Mouse (Mus musculus): Measurements from ENCODE around the gene Lrch1. TPM values are rescaled to one million over a fixed set of nuclear protein-coding genes. Genes with fewer than 3 reads are reported as not detected.

Lrch1 gene
- total RNA-seq, 2 experiments from 2014 or later: 14.2 to 15.8 TPM

- intact Hi-C loops (cut with DNase I): no loop called here
- DNase-seq (ENCODE audit: low spot score in 2 of 2): no peak
Observed at GRCm38 (mm10) chr14:74926899-74927571, 20.6 kb downstream of the Lrch1 start.

DNA sequence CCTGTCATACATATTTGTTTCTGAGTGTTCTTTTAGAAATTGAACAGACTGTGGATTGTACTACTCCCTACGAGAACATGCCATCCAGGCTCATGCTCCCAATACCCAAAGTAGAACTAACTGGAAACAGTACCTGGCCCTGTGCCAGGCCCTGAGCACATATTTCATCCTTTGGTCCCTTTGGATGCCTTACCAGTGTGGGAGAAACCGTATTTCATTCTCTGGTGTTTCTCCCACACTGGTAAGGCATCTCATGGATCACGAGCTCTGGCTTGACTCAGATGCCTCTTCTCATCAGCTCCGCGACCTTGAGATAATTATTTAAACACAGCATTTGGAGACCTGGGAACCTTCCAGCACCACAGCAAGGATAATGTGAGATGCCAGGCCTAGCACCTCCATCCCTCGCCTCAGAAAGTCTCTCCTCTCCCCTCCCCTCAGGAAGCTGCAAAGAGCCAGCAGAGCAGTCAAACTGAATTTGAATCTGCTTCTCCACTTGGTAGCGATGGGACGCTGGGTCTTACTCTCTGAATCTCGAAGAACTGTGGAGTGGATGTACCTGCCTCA is 21.6 kb downstream of the Lrch1 start:
- intact Hi-C loops (cut with DNase I): no loop called here
- DNase-seq (ENCODE audit: low spot score in 2 of 2): no peak

DNA sequence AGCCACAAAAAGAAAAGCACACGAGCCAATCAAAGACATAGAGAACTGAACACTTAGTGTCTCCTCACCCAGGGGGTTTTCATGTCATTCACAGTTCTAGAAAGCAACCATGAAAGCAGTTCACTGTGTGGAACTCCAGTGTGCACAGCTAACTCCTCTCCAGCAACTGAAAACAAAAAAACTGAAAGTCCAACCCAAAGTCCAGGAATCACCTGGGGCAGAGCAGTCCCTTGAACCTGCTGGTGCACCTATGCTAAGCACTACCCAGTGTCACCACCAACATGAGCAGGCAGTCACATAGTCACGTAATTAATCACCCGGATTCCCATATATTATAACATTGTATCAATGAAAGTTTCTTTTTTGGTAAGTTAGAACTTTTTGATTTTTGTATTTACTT is 23.2 kb downstream of the Lrch1 start:
- DNase-seq (ENCODE audit: low spot score in 2 of 2): no peak
- intact Hi-C loops (cut with DNase I): no loop called here

GRCm38 (mm10) chr14:74924031-74924430 is 23.6 kb downstream of the Lrch1 start:
- no peak for DNase-seq (ENCODE audit: low spot score in 2 of 2)
- intact Hi-C loops (cut with DNase I): no loop called here

GRCm38 (mm10) chr14:74922039-74922736 is 25.5 kb downstream of the Lrch1 start:
- intact Hi-C loops (cut with DNase I): no loop called here

GRCm38 (mm10) chr14:74921471-74921870 is 26.2 kb downstream of the Lrch1 start:
- intact Hi-C loops (cut with DNase I): no loop called here
- DNase-seq (ENCODE audit: low spot score in 2 of 2): no peak

More at GRCm38 (mm10) chr14:74922039-74922736, 25.5 kb downstream of the Lrch1 start:
- no peak for DNase-seq (ENCODE audit: low spot score in 2 of 2)

DNA sequence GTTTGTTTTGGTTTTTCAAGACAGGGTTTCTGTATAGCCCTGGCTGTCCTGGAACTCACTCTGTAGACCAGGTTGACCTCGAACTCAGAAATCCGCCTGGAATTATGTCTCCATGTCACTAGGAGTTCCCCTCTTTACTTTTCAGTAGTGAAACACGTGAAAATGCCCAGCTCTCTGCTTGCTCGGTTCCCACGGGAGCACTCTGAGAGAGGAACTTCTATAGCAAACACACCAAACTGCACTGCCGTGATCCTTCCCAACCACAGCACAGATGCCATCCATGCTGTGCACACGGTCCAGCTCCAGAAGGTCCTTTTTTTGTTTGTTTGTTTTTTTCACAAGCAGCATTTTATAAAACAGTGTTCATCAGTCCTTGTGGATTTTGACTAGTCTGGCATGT is 28.5 kb downstream of the Lrch1 start:
- DNase-seq (ENCODE audit: low spot score in 2 of 2): no peak
- intact Hi-C loops (cut with DNase I): no loop called here

- peak in 1 of 2 experiments; percentile 19 for DNase-seq (ENCODE audit: low spot score in 2 of 2)
- intact Hi-C loops (cut with DNase I): no loop called here
Observed at GRCm38 (mm10) chr14:74918521-74919103, 29.1 kb downstream of the Lrch1 start.

GRCm38 (mm10) chr14:74917504-74918124 is 30.1 kb downstream of the Lrch1 start:
- DNase-seq (ENCODE audit: low spot score in 2 of 2): no peak
- intact Hi-C loops (cut with DNase I): no loop called here

DNA sequence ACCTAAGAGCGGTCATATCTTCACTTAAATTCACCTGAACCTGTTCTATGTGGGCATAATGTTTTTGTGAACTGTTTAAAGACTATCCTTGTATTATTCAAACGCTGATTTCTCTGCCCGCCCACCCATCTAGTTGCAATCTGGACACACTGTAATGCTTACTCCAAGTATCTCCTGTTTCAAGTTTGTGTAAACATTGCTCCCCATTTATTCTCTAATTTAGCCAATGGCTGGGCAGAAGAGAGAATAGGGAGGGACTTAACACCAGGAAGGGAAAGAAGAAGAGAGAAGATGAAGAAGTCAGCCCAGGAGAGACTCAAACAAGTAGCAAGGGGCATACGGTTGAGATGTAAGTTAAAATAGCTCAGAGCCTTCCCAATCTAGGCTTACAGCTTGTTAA is 31.0 kb downstream of the Lrch1 start:
- intact Hi-C loops (cut with DNase I): no loop called here
- no peak for DNase-seq (ENCODE audit: low spot score in 2 of 2)

- intact Hi-C loops (cut with DNase I): no loop called here
- DNase-seq (ENCODE audit: low spot score in 2 of 2): no peak
Observed at GRCm38 (mm10) chr14:74916075-74916474, 31.6 kb downstream of the Lrch1 start.

DNA sequence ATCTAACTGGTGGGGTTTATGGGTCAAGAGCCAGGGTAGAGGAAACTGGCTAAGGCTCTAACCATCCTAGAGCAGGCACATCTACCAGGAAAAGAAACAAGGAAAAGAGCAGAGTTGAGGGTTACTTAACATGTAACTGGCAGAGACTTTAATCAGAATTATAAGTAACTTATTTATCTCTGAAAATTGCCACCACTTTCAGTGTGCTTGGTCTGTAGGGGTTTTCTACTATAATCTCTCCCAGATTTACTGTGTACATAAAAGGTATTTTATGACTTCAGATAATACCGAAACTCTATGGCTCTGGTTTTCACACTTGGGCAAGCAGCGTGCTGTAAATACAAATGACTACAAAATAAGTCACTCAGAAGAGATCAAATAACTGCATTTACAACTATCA is 32.0 kb downstream of the Lrch1 start:
- intact Hi-C loops (cut with DNase I): no loop called here
- no peak for DNase-seq (ENCODE audit: low spot score in 2 of 2)

DNA sequence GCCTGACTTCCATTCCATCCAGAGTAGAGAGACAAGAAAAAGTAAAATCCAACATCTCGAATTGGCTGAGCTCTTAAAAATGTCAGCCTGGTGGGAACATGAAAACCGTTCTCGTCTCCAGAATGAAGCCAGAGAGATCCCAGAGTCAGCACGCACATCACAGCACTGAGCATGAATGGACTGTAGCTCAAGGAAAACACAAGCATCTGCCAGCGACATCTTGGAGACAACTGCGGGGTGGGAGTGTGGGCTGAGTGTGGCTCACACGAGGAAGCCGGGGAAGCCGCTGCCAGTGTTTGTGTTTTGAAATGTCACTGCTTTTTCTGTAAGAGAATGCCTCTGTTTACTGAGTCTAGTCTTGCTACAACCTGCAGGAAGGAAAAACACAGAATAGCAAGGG is 32.7 kb downstream of the Lrch1 start:
- intact Hi-C loops (cut with DNase I): no loop called here
- DNase-seq (ENCODE audit: low spot score in 2 of 2): peak; percentile 79 to 92

GRCm38 (mm10) chr14:74913381-74914230 is 34.1 kb downstream of the Lrch1 start:
- peak; percentile 17 to 31 for DNase-seq (ENCODE audit: low spot score in 2 of 2)
- intact Hi-C loops (cut with DNase I): no loop called here

DNA sequence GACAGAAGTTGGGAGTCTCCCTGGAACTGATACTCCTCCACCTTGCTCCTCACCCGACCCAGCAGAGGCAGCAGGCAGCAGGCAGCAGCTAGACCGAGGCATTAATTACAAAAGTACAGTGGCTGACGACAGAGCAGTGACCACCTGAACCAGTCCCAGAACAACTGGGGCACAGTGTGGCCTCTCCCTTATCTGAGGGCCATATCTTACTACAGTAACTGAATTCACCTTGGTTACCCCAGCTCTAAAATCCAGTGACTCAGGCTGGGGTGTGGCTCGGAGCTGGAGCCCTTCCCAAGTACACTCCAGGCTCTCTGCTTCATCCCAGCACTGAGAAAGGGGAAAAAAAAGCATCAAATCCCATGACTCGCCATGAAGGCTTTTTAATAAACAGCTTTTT is 37.3 kb downstream of the Lrch1 start:
- DNase-seq (ENCODE audit: low spot score in 2 of 2): no peak
- intact Hi-C loops (cut with DNase I): loop anchor here (2.0 kb wide), 1 partner anchor 36 kb away; the partner anchor contains the start of gene Lrch1

DNA sequence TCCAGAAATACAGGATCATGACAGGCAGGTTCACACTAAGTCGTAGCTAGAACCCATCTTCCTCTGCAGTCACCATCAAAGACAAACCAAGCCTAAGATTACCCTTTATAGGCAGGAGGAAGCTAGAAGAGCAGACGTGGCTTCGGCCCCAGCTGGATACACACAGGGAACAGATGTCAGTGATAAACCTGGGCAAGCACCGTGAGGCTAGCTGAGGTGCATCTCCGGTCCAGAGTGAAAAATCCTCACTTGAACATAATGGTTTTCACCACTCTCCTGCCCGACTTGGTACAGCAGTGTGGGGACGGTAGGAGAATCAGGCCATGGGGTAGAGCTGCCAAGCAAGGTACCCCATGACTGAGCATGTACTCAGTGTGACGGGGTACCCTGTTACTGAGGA is 38.7 kb downstream of the Lrch1 start:
- intact Hi-C loops (cut with DNase I): loop anchor here (5.0 kb wide), 1 partner anchor 42 kb away; no protein-coding TSS in a partner anchor
- DNase-seq (ENCODE audit: low spot score in 2 of 2): no peak

- intact Hi-C loops (cut with DNase I): loop anchor here (5.0 kb wide), 1 partner anchor 41 kb away; no protein-coding TSS in a partner anchor
- DNase-seq (ENCODE audit: low spot score in 2 of 2): peak in 1 of 2 experiments; percentile 42
Observed at GRCm38 (mm10) chr14:74908250-74908649, 39.4 kb downstream of the Lrch1 start.

DNA sequence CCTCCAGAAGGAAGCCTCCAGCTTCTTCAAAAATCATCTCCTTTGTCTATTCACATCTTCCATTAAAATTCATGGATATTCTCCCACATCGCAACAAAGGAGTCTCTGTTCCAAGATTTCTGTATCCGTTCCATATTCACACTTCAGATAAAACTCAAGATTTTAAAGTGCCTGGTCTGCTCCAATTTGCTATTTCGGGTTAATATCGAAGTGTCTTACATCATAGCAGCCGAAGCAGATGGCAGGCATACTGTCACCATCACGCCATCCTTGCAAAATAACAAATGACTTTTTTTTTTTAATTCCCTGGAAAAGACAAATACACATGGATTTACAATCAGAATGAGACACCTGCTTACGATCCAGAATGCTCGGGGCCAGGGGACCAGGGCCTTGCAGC is 40.0 kb downstream of the Lrch1 start:
- peak in 1 of 2 experiments; percentile 54 for DNase-seq (ENCODE audit: low spot score in 2 of 2)
- intact Hi-C loops (cut with DNase I): loop anchor here (5.0 kb wide), 1 partner anchor 40 kb away; no protein-coding TSS in a partner anchor

DNA sequence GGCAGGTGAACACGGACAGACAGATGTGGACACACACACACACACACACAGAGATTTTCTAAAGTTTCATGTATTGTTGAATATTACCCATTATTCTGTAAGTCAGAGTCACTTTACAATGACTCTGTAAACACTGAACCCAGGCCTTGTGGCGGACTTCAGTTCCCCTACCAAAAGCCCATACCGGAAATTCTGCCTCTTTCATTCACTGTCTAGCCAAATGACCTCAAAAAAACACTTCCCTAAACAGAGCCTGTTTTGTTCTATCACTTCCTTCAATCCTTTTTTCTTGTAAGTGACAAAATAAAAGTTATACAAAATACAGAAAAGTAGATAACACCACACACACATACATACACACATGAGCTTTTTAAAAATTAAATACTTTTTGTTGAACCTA is 41.7 kb downstream of the Lrch1 start:
- intact Hi-C loops (cut with DNase I): loop anchor here (5.0 kb wide), 1 partner anchor 39 kb away; no protein-coding TSS in a partner anchor
- no peak for DNase-seq (ENCODE audit: low spot score in 2 of 2)

All from left cerebral cortex, postnatal 25 days (tissue).